Mouse (Mus musculus): ENCODE results near the gene Larp1b. TPM values are rescaled to one million over a fixed set of nuclear protein-coding genes. Genes with fewer than 3 reads are reported as not detected.
"Not testable (repeated sequence)": the region's sequence is repeated elsewhere in the genome, so short reads cannot be mapped to it uniquely, and the experiment has no call there.

The Larp1b gene
- 10.7 and 10.8 TPM in 2 replicates for polyA plus RNA-seq (2015; fragmentation: Nextera tagmentation; extraction: Ambion mirVana)

DNA sequence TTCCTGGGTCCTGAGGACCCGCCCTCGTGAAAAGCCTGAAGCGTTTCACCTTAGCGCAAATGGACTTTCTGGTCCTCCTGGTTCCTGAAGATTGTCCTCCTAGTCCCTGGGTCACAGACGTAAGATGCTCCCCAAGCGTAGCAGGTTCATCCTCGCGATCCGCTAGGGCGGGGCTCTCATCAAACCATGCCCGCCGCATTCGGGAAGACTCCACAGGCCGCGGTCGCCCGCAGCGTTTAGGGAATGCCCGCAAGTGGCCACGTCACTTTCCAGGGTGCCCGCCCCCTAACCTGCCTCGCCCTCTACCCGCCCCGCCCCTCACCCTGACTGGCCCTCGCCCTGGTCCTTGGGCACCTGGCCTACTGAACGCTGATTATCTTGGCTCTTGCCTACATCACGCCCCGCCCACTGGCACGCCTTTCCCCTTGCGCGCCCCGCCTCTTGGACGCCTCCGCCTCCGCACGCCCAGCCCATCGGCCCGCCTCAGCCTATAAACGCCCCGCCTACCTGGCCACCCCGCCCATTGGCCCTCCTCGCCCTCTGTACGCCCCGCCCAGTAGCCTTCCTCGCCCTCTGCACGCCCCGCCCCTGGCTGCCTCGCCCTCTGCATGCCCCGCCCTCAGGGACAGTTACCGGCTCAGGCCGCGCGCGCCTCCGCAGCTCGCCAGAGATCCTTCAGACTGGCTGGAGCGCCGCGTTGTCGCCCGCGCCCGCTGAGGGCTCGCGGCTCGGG lies at the start of gene Larp1b:
Gene Larp1b, plus strand, starts transcription at position 659 of the 733 bp plus-strand sequence.
- Histone ChIP-seq H3K4me2 (replicated peaks; ENCODE audit: low read depth) (peak within 1 kb of the TSS; percentile 95), H3K36me3 (ENCODE audit: control insufficient read depth, insufficient read depth, low read length) (no peaks in the 10 kb centered on the region), H3K27ac (replicated peaks) (peak within 1 kb of the TSS; percentile 93), H3K9me3 (ENCODE audit: control insufficient read depth, low read length) (no peaks in the 10 kb centered on the region), H3K9ac (ENCODE audit: low read length) (peak within 1 kb of the TSS; percentile 78), H3K27me3 (ENCODE audit: control insufficient read depth, insufficient read depth, low read length) (no peaks in the 10 kb centered on the region), H3K4me1 (replicated peaks; ENCODE audit: control insufficient read depth, insufficient read depth) (no peaks in the 10 kb centered on the region), H3K4me3 (ENCODE audit: low read depth, low read length) (peak within 1 kb of the TSS; percentile 80)
- peak; percentile 100 for DNase-seq (ENCODE audit: low spot score)
- peak; percentile 96 for ATAC-seq (ENCODE audit: low FRiP score, low TSS enrichment)
- under 1% methylated on average over 64 of the region's 66 CpGs for WGBS
- TF ChIP-seq CTCF (IDR thresholded peaks at IDR 0.05; ENCODE audit: low read depth), result 0 out of 2 replicates have a peak, but pooled peaks have one; percentile 3
- no peak for TF ChIP-seq EP300 (optimal IDR thresholded peaks at IDR 0.05)

DNA sequence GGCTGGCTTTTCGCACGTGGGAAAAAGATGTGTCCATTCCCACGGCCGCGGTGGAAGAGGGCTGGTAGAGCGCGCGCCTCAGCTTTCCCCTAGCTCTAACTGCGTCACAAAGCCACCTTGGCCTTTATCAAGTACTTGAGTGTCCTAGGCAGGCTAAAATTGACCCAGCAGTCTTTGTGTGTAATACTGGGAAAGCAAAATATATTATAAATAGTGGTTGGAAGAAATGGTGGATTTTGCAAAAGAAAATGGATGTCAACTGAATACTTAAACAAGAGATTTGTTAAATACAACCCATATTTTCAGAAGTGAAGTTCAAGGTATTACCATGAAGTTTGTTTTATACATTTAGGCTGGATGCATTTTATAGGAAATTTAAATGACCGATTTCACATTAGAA lies 47.2 kb upstream of the Larp1b start, which contains the start of gene 1700034I23Rik:
Gene 1700034I23Rik, minus strand, starts transcription at position 101 of the 400 bp plus-strand sequence.
- H3K4me2 ChIP-seq (replicated peaks; ENCODE audit: low read depth), result not testable (repeated sequence)

DNA sequence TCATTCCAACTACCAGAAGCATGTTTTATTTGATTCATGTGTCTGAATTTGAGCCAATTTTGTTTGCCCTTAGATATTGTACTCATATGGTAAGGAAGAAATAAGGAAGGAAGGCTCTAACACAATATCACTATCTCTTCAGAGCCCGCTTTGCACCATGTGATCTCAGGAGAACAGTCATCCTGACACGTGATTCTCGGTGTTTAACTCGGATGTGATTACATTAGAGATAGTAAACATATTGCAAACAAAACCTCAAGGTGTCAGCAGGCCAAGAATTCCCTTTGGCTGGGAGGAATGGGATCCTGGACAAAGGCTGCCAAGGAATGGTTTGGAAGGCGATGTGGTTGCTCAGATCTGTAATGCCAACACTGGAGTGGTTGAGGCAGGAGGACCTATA lies 11.4 kb upstream of the Larp1b start:
- no peak overlapping the region for H3K4me2 ChIP-seq (replicated peaks; ENCODE audit: low read depth)
- no peak overlapping the region for H3K27ac ChIP-seq (replicated peaks)
- H3K27me3 ChIP-seq (ENCODE audit: control insufficient read depth, insufficient read depth, low read length), result no peaks in the 10 kb centered on the region
- H3K9ac ChIP-seq (ENCODE audit: low read length), result no peak overlapping the region
- peaks cover 2% of the 10 kb centered on the region; the same call in 1 of the 2 replicates for H3K36me3 ChIP-seq (ENCODE audit: control insufficient read depth, insufficient read depth, low read length)
- no peak overlapping the region for H3K4me3 ChIP-seq (ENCODE audit: low read depth, low read length)
- 66% methylated on average over 5 of the region's 5 CpGs for WGBS
- no peak for DNase-seq (ENCODE audit: low spot score)
- no peak for ATAC-seq (ENCODE audit: low FRiP score, low TSS enrichment)
- TF ChIP-seq EP300 (optimal IDR thresholded peaks at IDR 0.05) (no peak), CTCF (IDR thresholded peaks at IDR 0.05; ENCODE audit: low read depth) (no peak)
- H3K9me3 ChIP-seq (ENCODE audit: control insufficient read depth, low read length), result no peaks in the 10 kb centered on the region
- H3K4me1 ChIP-seq (replicated peaks; ENCODE audit: control insufficient read depth, insufficient read depth), result no peaks in the 10 kb centered on the region

More for the DNA sequence above, 47.2 kb upstream of the Larp1b start, which contains the start of gene 1700034I23Rik:
- H3K4me3 ChIP-seq (ENCODE audit: low read depth, low read length); H3K27me3 ChIP-seq (ENCODE audit: control insufficient read depth, insufficient read depth, low read length); H3K9ac ChIP-seq (ENCODE audit: low read length); H3K36me3 ChIP-seq (ENCODE audit: control insufficient read depth, insufficient read depth, low read length); H3K27ac ChIP-seq (replicated peaks); DNase-seq (ENCODE audit: low spot score); ATAC-seq (ENCODE audit: low FRiP score, low TSS enrichment); H3K4me1 ChIP-seq (replicated peaks; ENCODE audit: control insufficient read depth, insufficient read depth); H3K9me3 ChIP-seq (ENCODE audit: control insufficient read depth, low read length): not testable (repeated sequence)
- 99% methylated on average over 5 of the region's 10 CpGs for WGBS

DNA sequence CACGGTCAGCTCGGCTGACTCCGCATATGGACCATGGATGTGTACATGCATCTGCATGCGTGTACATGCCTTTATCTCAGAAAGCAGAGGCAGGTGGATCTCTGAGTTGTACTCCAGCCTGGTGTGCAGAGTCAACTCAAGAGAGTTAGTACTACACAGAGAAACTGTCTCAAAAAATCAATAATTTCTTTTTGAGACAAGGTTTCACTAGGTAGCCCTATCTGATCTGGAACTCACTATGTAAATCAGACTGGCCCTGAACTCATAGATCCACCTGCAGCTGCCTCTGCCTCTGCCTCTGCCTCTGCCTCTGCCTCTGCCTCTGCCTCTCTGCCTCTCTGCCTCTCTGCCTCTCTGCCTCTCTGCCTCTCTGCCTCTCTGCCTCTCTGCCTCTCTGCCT lies 11.0 kb upstream of the Larp1b start:
- Histone ChIP-seq H3K36me3 (ENCODE audit: control insufficient read depth, insufficient read depth, low read length) (peaks cover 2% of the 10 kb centered on the region; the same call in 1 of the 2 replicates), H3K27me3 (ENCODE audit: control insufficient read depth, insufficient read depth, low read length) (no peaks in the 10 kb centered on the region), H3K4me2 (replicated peaks; ENCODE audit: low read depth) (no peak overlapping the region), H3K4me1 (replicated peaks; ENCODE audit: control insufficient read depth, insufficient read depth) (no peaks in the 10 kb centered on the region), H3K9ac (ENCODE audit: low read length) (no peak overlapping the region), H3K4me3 (ENCODE audit: low read depth, low read length) (no peak overlapping the region), H3K9me3 (ENCODE audit: control insufficient read depth, low read length) (no peaks in the 10 kb centered on the region), H3K27ac (replicated peaks) (no peak overlapping the region)
- TF ChIP-seq EP300 (optimal IDR thresholded peaks at IDR 0.05) (no peak), CTCF (IDR thresholded peaks at IDR 0.05; ENCODE audit: low read depth) (no peak)
- WGBS, result 94% methylated on average over 4 of the region's 4 CpGs
- ATAC-seq (ENCODE audit: low FRiP score, low TSS enrichment), result no peak
- DNase-seq (ENCODE audit: low spot score), result no peak

DNA sequence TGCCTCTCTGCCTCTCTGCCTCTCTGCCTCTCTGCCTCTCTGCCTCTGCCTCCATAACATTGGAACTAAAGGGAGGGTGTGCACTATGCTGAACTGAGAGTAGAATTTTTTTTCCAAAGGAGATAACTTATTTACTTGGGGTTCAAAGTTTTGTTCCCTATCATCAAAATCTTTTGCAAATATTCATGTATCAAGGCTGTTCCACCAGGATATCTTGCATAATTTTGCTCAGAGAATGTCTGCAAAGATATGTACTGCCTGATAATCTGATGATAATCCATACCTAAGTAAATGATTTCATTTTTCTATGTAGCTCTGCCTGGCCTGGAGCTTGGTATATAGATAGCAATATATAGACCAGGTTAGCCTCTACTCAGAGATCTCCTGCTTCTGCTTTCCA lies 10.6 kb upstream of the Larp1b start:
- TF ChIP-seq CTCF (IDR thresholded peaks at IDR 0.05; ENCODE audit: low read depth) (no peak), EP300 (optimal IDR thresholded peaks at IDR 0.05) (no peak)
- DNase-seq (ENCODE audit: low spot score), result no peak
- Histone ChIP-seq H3K9me3 (ENCODE audit: control insufficient read depth, low read length) (no peaks in the 10 kb centered on the region), H3K27ac (replicated peaks) (no peak overlapping the region), H3K36me3 (ENCODE audit: control insufficient read depth, insufficient read depth, low read length) (peaks cover 2% of the 10 kb centered on the region; the same call in 1 of the 2 replicates), H3K27me3 (ENCODE audit: control insufficient read depth, insufficient read depth, low read length) (no peaks in the 10 kb centered on the region), H3K4me1 (replicated peaks; ENCODE audit: control insufficient read depth, insufficient read depth) (no peaks in the 10 kb centered on the region), H3K4me2 (replicated peaks; ENCODE audit: low read depth) (no peak overlapping the region), H3K9ac (ENCODE audit: low read length) (no peak overlapping the region), H3K4me3 (ENCODE audit: low read depth, low read length) (no peak overlapping the region)
- ATAC-seq (ENCODE audit: low FRiP score, low TSS enrichment), result no peak

DNA sequence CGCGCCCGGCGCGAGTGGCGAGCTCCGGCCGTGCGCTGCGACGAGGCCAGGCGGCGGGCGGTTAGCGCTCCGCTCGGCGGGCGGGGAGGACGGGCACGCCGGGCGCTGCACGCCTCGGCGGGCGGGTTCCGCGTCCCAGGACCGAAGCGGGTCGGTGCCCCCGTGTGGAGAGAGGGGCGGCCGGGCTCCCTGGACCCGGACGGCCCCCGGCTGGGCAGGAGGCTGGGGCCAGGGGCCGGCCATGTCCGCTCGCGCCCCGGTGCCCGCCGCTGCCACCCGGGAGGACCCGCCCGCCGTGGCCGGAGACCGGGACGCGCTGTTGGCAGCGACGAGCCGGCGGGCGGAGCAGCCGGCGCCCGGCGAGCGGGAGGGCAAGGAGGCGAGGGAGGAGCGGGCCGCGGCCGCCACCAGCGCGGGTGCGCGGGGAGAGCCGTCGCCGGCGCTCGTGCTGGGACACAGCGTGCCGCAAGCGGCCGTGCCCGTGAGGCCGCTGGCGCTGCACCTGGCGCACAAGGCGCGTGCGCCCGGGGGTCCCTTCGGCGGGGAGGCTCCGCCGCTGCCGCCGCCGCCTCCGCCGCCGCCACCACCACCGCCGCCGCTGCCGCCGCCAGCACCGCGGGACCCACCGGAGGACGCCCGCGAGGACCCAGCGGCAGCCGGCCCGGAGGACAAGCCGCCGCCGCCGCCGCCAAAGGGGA lies 424 bp downstream of the Larp1b start:
- Histone ChIP-seq H3K4me3 (ENCODE audit: low read depth, low read length) (peak overlapping the region; percentile 80), H3K36me3 (ENCODE audit: control insufficient read depth, insufficient read depth, low read length) (no peaks in the 10 kb centered on the region), H3K9ac (ENCODE audit: low read length) (peak overlapping the region; percentile 78), H3K4me2 (replicated peaks; ENCODE audit: low read depth) (peak overlapping the region; percentile 95), H3K4me1 (replicated peaks; ENCODE audit: control insufficient read depth, insufficient read depth) (no peaks in the 10 kb centered on the region), H3K9me3 (ENCODE audit: control insufficient read depth, low read length) (no peaks in the 10 kb centered on the region), H3K27me3 (ENCODE audit: control insufficient read depth, insufficient read depth, low read length) (no peaks in the 10 kb centered on the region), H3K27ac (replicated peaks) (peak overlapping the region; percentile 93)
- ATAC-seq (ENCODE audit: low FRiP score, low TSS enrichment), result peak; percentile 33
- WGBS, result 0% methylated on average over 60 of the region's 118 CpGs
- TF ChIP-seq EP300 (optimal IDR thresholded peaks at IDR 0.05) (no peak), CTCF (IDR thresholded peaks at IDR 0.05; ENCODE audit: low read depth) (no peak)
- peak; percentile 59 for DNase-seq (ENCODE audit: low spot score)
